Mouse (Mus musculus): ENCODE data around the gene Nqo2.

DNA sequence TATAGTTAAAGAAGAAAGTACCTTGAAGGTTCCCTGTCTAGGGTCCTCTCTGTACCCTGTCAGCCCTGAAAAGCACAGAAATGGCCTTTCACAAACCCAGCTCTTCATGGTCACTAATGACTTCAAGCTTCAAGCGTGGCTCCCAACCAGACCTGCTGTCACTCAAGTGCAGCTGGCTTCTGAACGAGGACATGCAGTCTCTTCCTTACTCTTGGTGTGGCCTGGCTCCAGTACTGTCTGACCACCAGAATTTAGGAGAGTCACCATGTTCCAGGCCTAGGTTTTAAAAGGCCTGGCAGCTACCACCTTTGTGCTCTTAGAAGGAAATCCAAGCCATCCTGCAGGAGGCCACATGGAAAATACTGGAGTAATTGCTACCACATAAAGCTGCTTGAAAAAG lies 34.2 kb upstream of the Nqo2 start:
- TF ChIP-seq GATA1 (IDR thresholded peaks at IDR 0.05; ENCODE audit: borderline replicate concordance, low read length): no peak
- no peak for TF ChIP-seq FLI1 (IDR thresholded peaks at IDR 0.05; ENCODE audit: low read length)

Measured in megakaryocyte, embryonic 14.5 days (primary cell).